Mouse (Mus musculus) MEL (cell line): Measurements from ENCODE around the gene Sprr4.

Experiments
- CTCF ChIP-seq, 3 experiments: IDR thresholded peaks in 2 of 3; conservative IDR thresholded peaks in 1 of 3; 2 replicates each; pipeline ENCODE4 v1.5.1; 2011 to 2012; ENCODE audit warnings: low read length in 3 of 3, low read depth in 2 of 3, mild to moderate bottlenecking in 2 of 3, improper control_type of control experiment in 1 of 3, inconsistent platforms in 1 of 3, mixed read lengths in 1 of 3, moderate library complexity in 1 of 3; ENCODE audit not compliant: control insufficient read depth in 1 of 3, insufficient read depth in 1 of 3, poor library complexity in 1 of 3, severe bottlenecking in 1 of 3
- EP300 ChIP-seq, 2 experiments: IDR thresholded peaks; 2 replicates each; pipeline ENCODE4 v1.6.1; 2011; ENCODE audit warnings: improper control_type of control experiment in 2 of 2, low read length in 2 of 2, low read depth in 1 of 2, mild to moderate bottlenecking in 1 of 2
- GABPA ChIP-seq: IDR thresholded peaks from 2 replicates; pipeline ENCODE4 v1.6.1; 2012; ENCODE audit warnings: low read depth, mild to moderate bottlenecking, inconsistent platforms, low read length, improper control_type of control experiment, moderate library complexity
- KAT2A ChIP-seq: conservative IDR thresholded peaks from 2 replicates; pipeline ENCODE4 v1.6.1; 2012; ENCODE audit warnings: low read depth, low read length, improper control_type of control experiment, inconsistent platforms
- MAFK ChIP-seq: IDR thresholded peaks from 2 replicates; pipeline ENCODE4 v1.6.1; 2011; ENCODE audit warnings: low read depth, mild to moderate bottlenecking, low read length, improper control_type of control experiment, borderline replicate concordance
- MXI1 ChIP-seq: IDR thresholded peaks from 2 replicates; pipeline ENCODE4 v1.6.1; 2011; ENCODE audit warnings: mild to moderate bottlenecking, low read depth, low read length, improper control_type of control experiment
- POLR2A ChIP-seq, 2 experiments: IDR thresholded peaks; 2 replicates each; pipeline ENCODE4 v1.6.1; 2011 to 2012; ENCODE audit warnings: low read length in 2 of 2, mild to moderate bottlenecking in 2 of 2, control low read depth in 1 of 2, improper control_type of control experiment in 1 of 2, low read depth in 1 of 2, moderate library complexity in 1 of 2; ENCODE audit not compliant: control insufficient read depth in 1 of 2, insufficient read depth in 1 of 2, poor library complexity in 1 of 2
- POLR2AphosphoS2 ChIP-seq: IDR thresholded peaks from 2 replicates; pipeline ENCODE4 v1.6.1; 2011; ENCODE audit warnings: low read length, improper control_type of control experiment
- RAD21 ChIP-seq: IDR thresholded peaks from 2 replicates; pipeline ENCODE4 v1.6.1; 2011; ENCODE audit warnings: mild to moderate bottlenecking, low read depth, low read length, improper control_type of control experiment
- SIN3A ChIP-seq: IDR thresholded peaks from 2 replicates; pipeline ENCODE4 v1.6.1; 2012; ENCODE audit warnings: low read length, improper control_type of control experiment, inconsistent platforms
- SMC3 ChIP-seq: IDR thresholded peaks from 2 replicates; pipeline ENCODE4 v1.6.1; 2011; ENCODE audit warnings: low read depth, low read length, improper control_type of control experiment
- TCF12 ChIP-seq: IDR thresholded peaks from 2 replicates; pipeline ENCODE4 v1.6.1; 2014; ENCODE audit warnings: low read depth, mild to moderate bottlenecking, inconsistent platforms, low read length, improper control_type of control experiment, moderate library complexity
- UBTF ChIP-seq: IDR thresholded peaks from 2 replicates; pipeline ENCODE4 v1.6.1; 2012; ENCODE audit warnings: low read depth, mild to moderate bottlenecking, inconsistent platforms, low read length, improper control_type of control experiment, moderate library complexity, borderline replicate concordance; ENCODE audit not compliant: insufficient read depth
- ZNF384 ChIP-seq: IDR thresholded peaks from 2 replicates; pipeline ENCODE4 v1.6.1; 2012; ENCODE audit warnings: low read depth, mild to moderate bottlenecking, inconsistent platforms, low read length, improper control_type of control experiment

GRCm38 (mm10) chr3:92500393-92500792 lies at the start of gene Sprr4:
- TF ChIP-seq GABPA: no peak
- TF ChIP-seq POLR2AphosphoS2: no peak
- no peak for TF ChIP-seq UBTF
- TF ChIP-seq RAD21: no peak
- no peak for TF ChIP-seq CTCF (IDR thresholded peaks at IDR 0.05 in 2 of 3, conservative IDR thresholded peaks at IDR 0.05 in 1 of 3; ENCODE audit: control insufficient read depth in 1 of 3, insufficient read depth in 1 of 3, low read depth in 2 of 3, low read length in 3 of 3, poor library complexity in 1 of 3, severe bottlenecking in 1 of 3)
- TF ChIP-seq EP300 (IDR thresholded peaks at IDR 0.05; ENCODE audit: low read depth in 1 of 2, low read length in 2 of 2): no peak
- TF ChIP-seq ZNF384: no peak
- TF ChIP-seq KAT2A: no peak
- TF ChIP-seq SIN3A: no peak
- no peak for TF ChIP-seq MXI1
- TF ChIP-seq TCF12: no peak
- no peak for TF ChIP-seq MAFK
- no peak for TF ChIP-seq SMC3
- no peak for TF ChIP-seq POLR2A (IDR thresholded peaks at IDR 0.05; ENCODE audit: control insufficient read depth in 1 of 2, insufficient read depth in 1 of 2, low read depth in 1 of 2, low read length in 2 of 2, poor library complexity in 1 of 2)
